Mouse (Mus musculus): ENCODE data around the gene Mbd3. TPM values are rescaled to one million over a fixed set of nuclear protein-coding genes. Genes with fewer than 3 reads are reported as not detected.
A peak's percentile ranks its signal among the peaks of the same experiment; 100 is the strongest.
"Not testable (repeated sequence)": the region's sequence is repeated elsewhere in the genome, so short reads cannot be mapped to it uniquely, and the experiment has no call there.

The Mbd3 gene
- polyA plus RNA-seq, 1 experiment from 2014 or later: 125 TPM

DNA sequence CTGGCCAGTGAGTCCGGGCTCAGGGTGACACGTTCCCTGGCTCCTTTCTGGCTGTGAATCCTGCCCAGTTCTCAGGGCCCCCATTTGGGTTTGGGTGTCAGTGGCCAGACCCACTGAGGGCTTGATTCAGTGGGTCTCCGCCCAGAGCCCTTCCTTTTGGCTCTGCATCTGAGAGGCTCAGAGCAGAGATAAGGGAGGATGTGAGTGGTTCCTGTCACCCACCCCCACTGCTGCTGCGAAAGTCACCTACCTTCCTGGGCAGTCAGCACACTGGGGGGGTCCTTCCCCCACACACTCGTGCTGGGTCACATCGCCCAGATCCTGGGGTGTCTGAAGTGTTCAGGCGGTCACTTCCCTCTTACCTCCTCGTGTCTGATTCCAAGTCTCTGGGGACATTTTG is 46.6 kb downstream of the Mbd3 start:
- no peaks in the 10 kb centered on the region for H3K9me3 ChIP-seq (ENCODE audit: control insufficient read depth, low read length)
- no peak for ATAC-seq (ENCODE audit: insufficient number of reproducible peaks, insufficient read depth, low FRiP score, low read depth)
- peaks cover 9 to 26% of the 10 kb centered on the region in 2 experiments; a peak in 3 of 4 replicates for H3K4me1 ChIP-seq (ENCODE audit: control insufficient read depth in 2 of 2, insufficient read depth in 2 of 2, low read length in 2 of 2)
- whole genome bisulfite sequencing: 40% methylated on average over 8 of the region's 8 CpGs
- no peak overlapping the region for H3K9ac ChIP-seq (ENCODE audit: low read length)
- H3K27me3 ChIP-seq (ENCODE audit: control insufficient read depth, insufficient read depth, low read length): peaks cover 88% of the 10 kb centered on the region
- no peak overlapping the region for H3K4me2 ChIP-seq (ENCODE audit: low read length)
- H3K4me3 ChIP-seq (ENCODE audit: control insufficient read depth in 1 of 2, insufficient read depth in 1 of 2, low read depth in 1 of 2, low read length in 2 of 2): no peak overlapping the region
- no peaks in the 10 kb centered on the region for H3K36me3 ChIP-seq (ENCODE audit: control insufficient read depth, insufficient read depth, low read length)
- H3K27ac ChIP-seq (replicated peaks in 1 of 2; ENCODE audit: control insufficient read depth in 1 of 2, insufficient read depth in 1 of 2, low read depth in 2 of 2, low read length in 2 of 2): no peak overlapping the region

DNA sequence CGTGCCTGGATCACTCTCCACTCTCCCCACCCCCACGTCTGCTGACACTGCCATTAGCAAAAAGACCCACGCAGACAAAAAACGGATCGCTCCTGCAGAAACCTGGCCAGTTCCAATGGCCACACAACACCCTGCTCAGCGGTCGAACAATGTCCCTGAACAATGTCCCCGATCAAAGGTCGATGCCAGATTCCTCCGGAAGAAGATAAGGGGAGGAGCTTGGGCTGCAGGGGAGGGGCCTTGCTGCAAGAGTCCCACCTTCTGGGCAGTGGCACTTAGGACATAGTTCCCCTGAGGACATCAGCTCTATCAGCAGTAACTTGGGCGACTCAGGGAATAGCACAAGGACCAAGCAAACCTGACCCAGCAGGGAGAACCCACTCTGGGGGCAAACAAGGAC is 47.5 kb downstream of the Mbd3 start:
- Histone ChIP-seq H3K27me3 (ENCODE audit: control insufficient read depth, insufficient read depth, low read length) (peaks cover 87% of the 10 kb centered on the region), H3K4me3 (ENCODE audit: control insufficient read depth in 1 of 2, insufficient read depth in 1 of 2, low read depth in 1 of 2, low read length in 2 of 2) (no peak overlapping the region), H3K4me2 (ENCODE audit: low read length) (no peak overlapping the region), H3K9ac (ENCODE audit: low read length) (no peak overlapping the region), H3K36me3 (ENCODE audit: control insufficient read depth, insufficient read depth, low read length) (no peaks in the 10 kb centered on the region), H3K9me3 (ENCODE audit: control insufficient read depth, low read length) (no peaks in the 10 kb centered on the region), H3K27ac (replicated peaks in 1 of 2; ENCODE audit: control insufficient read depth in 1 of 2, insufficient read depth in 1 of 2, low read depth in 2 of 2, low read length in 2 of 2) (no peak overlapping the region), H3K4me1 (ENCODE audit: control insufficient read depth in 2 of 2, insufficient read depth in 2 of 2, low read length in 2 of 2) (peaks cover 12 to 30% of the 10 kb centered on the region in 2 experiments; a peak in 3 of 4 replicates)
- no peak for ATAC-seq (ENCODE audit: insufficient number of reproducible peaks, insufficient read depth, low FRiP score, low read depth)
- WGBS: 29% methylated on average over 11 of the region's 11 CpGs

DNA sequence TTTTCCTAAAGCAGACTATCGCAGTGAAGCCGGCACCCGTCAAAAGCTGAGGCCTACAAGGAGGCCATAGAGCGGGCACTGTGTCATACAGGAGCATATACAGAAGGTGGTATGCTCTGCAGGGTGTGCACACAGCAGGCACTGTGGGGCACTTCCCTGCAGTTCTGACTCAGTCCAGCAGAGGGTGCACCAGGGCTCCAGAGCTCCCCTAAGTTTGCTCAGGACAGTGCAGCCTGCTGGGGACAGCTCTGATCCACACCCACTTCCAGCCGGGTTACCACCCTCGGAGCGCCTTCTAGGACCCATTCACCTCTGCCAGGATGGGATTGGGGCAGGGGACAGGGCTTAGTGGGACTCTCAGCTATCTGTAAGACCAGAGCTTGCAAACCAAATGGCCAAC is 49.1 kb downstream of the Mbd3 start:
- Histone ChIP-seq H3K27ac (replicated peaks in 1 of 2; ENCODE audit: control insufficient read depth in 1 of 2, insufficient read depth in 1 of 2, low read depth in 2 of 2, low read length in 2 of 2) (no peak overlapping the region), H3K9ac (ENCODE audit: low read length) (no peak overlapping the region), H3K36me3 (ENCODE audit: control insufficient read depth, insufficient read depth, low read length) (no peaks in the 10 kb centered on the region), H3K4me1 (ENCODE audit: control insufficient read depth in 2 of 2, insufficient read depth in 2 of 2, low read length in 2 of 2) (peaks cover 12 to 24% of the 10 kb centered on the region in 2 experiments; a peak in 3 of 4 replicates), H3K27me3 (ENCODE audit: control insufficient read depth, insufficient read depth, low read length) (peaks cover 84% of the 10 kb centered on the region), H3K4me3 (ENCODE audit: control insufficient read depth in 1 of 2, insufficient read depth in 1 of 2, low read depth in 1 of 2, low read length in 2 of 2) (no peak overlapping the region), H3K9me3 (ENCODE audit: control insufficient read depth, low read length) (no peaks in the 10 kb centered on the region), H3K4me2 (ENCODE audit: low read length) (no peak overlapping the region)
- 4% methylated on average over 7 of the region's 7 CpGs for WGBS
- peak; percentile 63 for ATAC-seq (ENCODE audit: insufficient number of reproducible peaks, insufficient read depth, low FRiP score, low read depth)

DNA sequence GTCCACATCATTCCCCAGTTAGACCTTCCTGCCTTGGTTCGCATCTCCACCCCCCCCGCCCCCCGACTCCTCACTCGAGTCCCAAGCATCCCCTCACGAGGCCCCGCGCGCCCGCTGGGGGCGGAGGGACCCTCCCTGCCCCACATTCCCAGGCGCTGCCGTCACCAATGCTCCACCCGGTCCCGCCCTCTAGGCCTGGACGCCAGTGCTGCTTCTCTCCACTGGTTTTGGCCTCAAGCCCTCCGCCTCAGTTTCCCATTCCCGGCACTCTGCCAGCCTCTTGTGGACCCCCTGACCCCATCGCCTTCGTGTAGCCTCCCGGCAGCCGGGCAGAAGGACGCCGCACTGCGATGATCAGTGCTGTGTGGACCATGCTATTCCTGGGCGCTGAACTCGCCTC is 50.4 kb downstream of the Mbd3 start:
- peaks cover 84% of the 10 kb centered on the region for H3K27me3 ChIP-seq (ENCODE audit: control insufficient read depth, insufficient read depth, low read length)
- 15% methylated on average over 26 of the region's 26 CpGs for WGBS
- H3K4me2 ChIP-seq (ENCODE audit: low read length): peak overlapping the region; percentile 72
- no peaks in the 10 kb centered on the region for H3K36me3 ChIP-seq (ENCODE audit: control insufficient read depth, insufficient read depth, low read length)
- no peak for ATAC-seq (ENCODE audit: insufficient number of reproducible peaks, insufficient read depth, low FRiP score, low read depth)
- peaks cover 12 to 37% of the 10 kb centered on the region in 2 experiments; a peak in 3 of 4 replicates for H3K4me1 ChIP-seq (ENCODE audit: control insufficient read depth in 2 of 2, insufficient read depth in 2 of 2, low read length in 2 of 2)
- H3K9me3 ChIP-seq (ENCODE audit: control insufficient read depth, low read length): no peaks in the 10 kb centered on the region
- H3K9ac ChIP-seq (ENCODE audit: low read length): peak overlapping the region; percentile 73; the same call in 1 of the 2 replicates
- H3K27ac ChIP-seq (replicated peaks in 1 of 2; ENCODE audit: control insufficient read depth in 1 of 2, insufficient read depth in 1 of 2, low read depth in 2 of 2, low read length in 2 of 2): 0 out of 4 replicates have a peak overlapping the region, but pooled peaks of 1 of the 2 experiments have one; percentile 19
- H3K4me3 ChIP-seq (ENCODE audit: control insufficient read depth in 1 of 2, insufficient read depth in 1 of 2, low read depth in 1 of 2, low read length in 2 of 2): peak overlapping the region; percentile 41 to 44; a peak in 3 of 4 replicates

DNA sequence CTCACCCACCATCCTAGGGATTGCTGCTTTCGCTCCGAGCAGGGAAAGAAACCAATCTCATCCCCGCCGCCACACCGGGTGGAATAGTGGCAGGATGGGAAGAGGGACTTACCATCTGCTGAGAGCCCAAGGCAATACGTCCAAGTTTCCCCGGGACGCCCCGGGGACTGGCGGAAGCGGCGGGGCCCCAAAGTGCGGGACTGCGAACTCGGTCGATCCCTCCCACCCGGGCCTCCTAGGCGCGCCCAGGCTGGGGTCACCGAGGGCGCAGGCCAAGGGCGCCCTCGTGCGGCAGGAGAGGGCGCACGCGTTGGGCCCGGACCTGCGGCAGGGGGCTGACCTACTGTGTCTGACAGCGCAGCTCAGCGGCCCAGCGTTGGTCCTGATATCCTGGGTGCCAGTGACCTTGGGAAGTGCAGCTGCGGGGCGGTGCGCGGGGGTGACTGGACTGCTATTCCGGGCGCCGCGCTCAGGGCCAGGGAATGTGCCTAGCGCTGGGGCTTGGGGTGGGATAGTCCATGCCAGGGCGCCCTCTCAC is 51.0 kb downstream of the Mbd3 start, which contains the start of gene Adamtsl5:
TSS of gene Adamtsl5 (minus strand) at position 169 of the 538 bp plus-strand sequence.
- Histone ChIP-seq H3K36me3 (ENCODE audit: control insufficient read depth, insufficient read depth, low read length) (no peaks in the 10 kb centered on the region), H3K27ac (replicated peaks in 1 of 2; ENCODE audit: control insufficient read depth in 1 of 2, insufficient read depth in 1 of 2, low read depth in 2 of 2, low read length in 2 of 2) (0 out of 4 replicates have a peak within 1 kb of the TSS, but pooled peaks of 1 of the 2 experiments have one; percentile 19), H3K4me1 (ENCODE audit: control insufficient read depth in 2 of 2, insufficient read depth in 2 of 2, low read length in 2 of 2) (peaks cover 14 to 42% of the 10 kb centered on the region in 2 experiments; a peak in 3 of 4 replicates), H3K27me3 (ENCODE audit: control insufficient read depth, insufficient read depth, low read length) (peaks cover 84% of the 10 kb centered on the region), H3K9ac (ENCODE audit: low read length) (peak within 1 kb of the TSS; percentile 73), H3K9me3 (ENCODE audit: control insufficient read depth, low read length) (no peaks in the 10 kb centered on the region), H3K4me2 (ENCODE audit: low read length) (peak within 1 kb of the TSS; percentile 72), H3K4me3 (ENCODE audit: control insufficient read depth in 1 of 2, insufficient read depth in 1 of 2, low read depth in 1 of 2, low read length in 2 of 2) (peak within 1 kb of the TSS; percentile 41 to 44)
- peak; percentile 41 for ATAC-seq (ENCODE audit: insufficient number of reproducible peaks, insufficient read depth, low FRiP score, low read depth)
- under 1% methylated on average over 42 of the region's 42 CpGs for WGBS

DNA sequence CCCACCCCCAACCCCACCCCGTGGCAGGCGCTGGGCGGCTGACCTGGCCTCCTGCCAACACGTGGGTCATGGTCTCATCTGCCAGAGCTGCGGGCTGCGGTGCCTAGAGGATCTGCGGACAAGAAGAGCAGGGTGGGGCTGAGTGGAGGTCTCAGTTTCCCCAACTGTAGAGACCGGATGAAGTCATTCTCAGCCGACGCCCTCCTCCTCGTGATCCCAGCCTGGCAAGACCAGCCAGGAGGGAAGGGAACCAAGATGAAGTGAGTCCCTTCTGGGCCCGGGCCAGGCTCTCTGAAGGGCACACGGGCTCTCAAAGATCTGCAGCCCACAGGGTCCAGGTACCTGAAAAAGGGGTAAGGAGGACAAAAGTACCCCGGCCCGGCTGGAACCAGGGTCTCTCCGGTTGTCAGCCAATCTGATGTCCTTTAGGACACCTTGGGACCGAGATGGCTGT is 51.8 kb downstream of the Mbd3 start:
- Histone ChIP-seq H3K4me2 (ENCODE audit: low read length) (peak overlapping the region; percentile 72), H3K9ac (ENCODE audit: low read length) (peak overlapping the region; percentile 73), H3K27ac (replicated peaks in 1 of 2; ENCODE audit: control insufficient read depth in 1 of 2, insufficient read depth in 1 of 2, low read depth in 2 of 2, low read length in 2 of 2) (no peak overlapping the region), H3K9me3 (ENCODE audit: control insufficient read depth, low read length) (no peaks in the 10 kb centered on the region), H3K4me3 (ENCODE audit: control insufficient read depth in 1 of 2, insufficient read depth in 1 of 2, low read depth in 1 of 2, low read length in 2 of 2) (peak overlapping the region; percentile 41 to 44), H3K36me3 (ENCODE audit: control insufficient read depth, insufficient read depth, low read length) (no peaks in the 10 kb centered on the region), H3K4me1 (ENCODE audit: control insufficient read depth in 2 of 2, insufficient read depth in 2 of 2, low read length in 2 of 2) (peaks cover 17 to 50% of the 10 kb centered on the region in 2 experiments; a peak in 3 of 4 replicates), H3K27me3 (ENCODE audit: control insufficient read depth, insufficient read depth, low read length) (peaks cover 88% of the 10 kb centered on the region)
- 10% methylated on average over 17 of the region's 17 CpGs for WGBS
- no peak for ATAC-seq (ENCODE audit: insufficient number of reproducible peaks, insufficient read depth, low FRiP score, low read depth)

DNA sequence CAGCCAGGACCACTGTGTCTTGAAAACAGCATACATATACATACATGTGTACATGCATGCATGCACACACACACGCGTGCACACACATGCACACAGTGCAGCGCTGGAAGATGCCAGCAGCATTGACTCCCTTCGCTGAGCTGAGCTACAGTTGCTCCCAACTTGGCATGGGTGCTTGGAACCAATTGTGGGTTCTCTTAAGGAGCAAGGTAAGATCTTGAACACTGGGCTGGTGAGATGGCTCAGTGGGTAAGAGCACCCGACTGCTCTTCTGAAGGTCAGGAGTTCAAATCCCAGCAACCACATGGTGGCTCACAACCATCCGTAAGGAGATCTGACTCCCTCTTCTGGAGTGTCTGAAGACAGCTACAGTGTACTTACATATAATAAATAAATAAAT is 53.4 kb downstream of the Mbd3 start:
- Histone ChIP-seq H3K27me3 (ENCODE audit: control insufficient read depth, insufficient read depth, low read length) (peaks cover 91% of the 10 kb centered on the region), H3K4me1 (ENCODE audit: control insufficient read depth in 2 of 2, insufficient read depth in 2 of 2, low read length in 2 of 2) (peaks cover 19 to 56% of the 10 kb centered on the region in 2 experiments; a peak in 3 of 4 replicates)
- not testable (repeated sequence) for H3K4me3 ChIP-seq (ENCODE audit: control insufficient read depth in 1 of 2, insufficient read depth in 1 of 2, low read depth in 1 of 2, low read length in 2 of 2); H3K36me3 ChIP-seq (ENCODE audit: control insufficient read depth, insufficient read depth, low read length); H3K9me3 ChIP-seq (ENCODE audit: control insufficient read depth, low read length); H3K27ac ChIP-seq (replicated peaks in 1 of 2; ENCODE audit: control insufficient read depth in 1 of 2, insufficient read depth in 1 of 2, low read depth in 2 of 2, low read length in 2 of 2); H3K9ac ChIP-seq (ENCODE audit: low read length); H3K4me2 ChIP-seq (ENCODE audit: low read length); ATAC-seq (ENCODE audit: insufficient number of reproducible peaks, insufficient read depth, low FRiP score, low read depth)
- WGBS: 91% methylated on average over 5 of the region's 6 CpGs
